Mouse (Mus musculus) small intestine, adult 2 months (tissue): ENCODE measurements around the gene Wdr5b.

Experiments
- CTCF ChIP-seq: fragments of 200-500 bp; IDR thresholded peaks from 2 replicates; pipeline ENCODE4 v1.5.1; 2012; ENCODE audit warnings: low read depth, mild to moderate bottlenecking, control low read depth, inconsistent platforms, low read length, moderate library complexity, mixed read lengths; ENCODE audit not compliant: insufficient replicate concordance, insufficient read length; ENCODE audit errors: extremely low read depth
- POLR2A ChIP-seq: fragments of 200-500 bp; IDR thresholded peaks from 2 replicates; pipeline ENCODE4 v1.6.1; 2012; ENCODE audit warnings: low read depth, mild to moderate bottlenecking, control low read depth, inconsistent platforms, low read length, moderate library complexity

DNA sequence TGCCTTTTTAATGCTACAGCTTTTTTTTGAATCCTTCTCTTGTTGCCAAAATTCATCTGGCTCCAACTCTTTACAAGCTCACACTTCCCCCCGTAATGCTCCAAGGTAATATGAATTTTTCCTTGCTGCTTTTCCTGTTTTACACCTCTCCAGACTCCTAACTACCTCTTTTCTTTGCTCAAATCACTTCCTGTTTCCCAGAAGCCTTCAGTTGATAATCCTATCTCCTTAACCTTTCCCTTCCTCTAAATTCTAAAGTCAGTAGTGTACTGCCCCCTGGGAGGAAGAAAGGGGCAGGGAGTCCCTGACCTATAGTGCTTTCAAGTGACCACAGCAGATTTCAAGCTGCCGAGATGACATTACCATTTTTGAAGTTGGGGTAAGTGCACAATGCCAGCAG, 26.7 kb downstream of the Wdr5b start:
- TF ChIP-seq POLR2A (no peak), CTCF (no peak)
